Mouse (Mus musculus) megakaryocyte, embryonic 14.5 days (primary cell): ENCODE data around the gene Krt222. TPM values are rescaled to one million over a fixed set of nuclear protein-coding genes. Genes with fewer than 3 reads are reported as not detected.

Experiments
- H3K27me3 ChIP-seq: replicated peaks from 2 replicates; pipeline ENCODE3; 2012; ENCODE audit warnings: inconsistent platforms
- H3K36me3 ChIP-seq: replicated peaks from 2 replicates; pipeline ENCODE3; 2012; ENCODE audit warnings: low read length, inconsistent platforms, mixed read lengths
- H3K4me1 ChIP-seq: 2 replicates; pipeline ENCODE4 v1.6.1; 2012; ENCODE audit warnings: inconsistent platforms
- H3K4me3 ChIP-seq: replicated peaks from 2 replicates; pipeline ENCODE3; 2012; ENCODE audit warnings: moderate library complexity, mild to moderate bottlenecking, inconsistent platforms
- H3K9me3 ChIP-seq: 2 replicates; pipeline ENCODE4 v1.6.1; 2012; ENCODE audit warnings: inconsistent platforms
- FLI1 ChIP-seq: IDR thresholded peaks from 2 replicates; pipeline ENCODE4 v1.6.1; 2012; ENCODE audit warnings: low read length, inconsistent platforms, mixed read lengths
- GATA1 ChIP-seq: IDR thresholded peaks from 3 replicates; pipeline ENCODE4 v1.6.1; 2012; ENCODE audit warnings: mixed read lengths, low read length, inconsistent platforms, borderline replicate concordance
- polyA plus RNA-seq: library from polyadenylated mRNA; stranded (reverse); fragments of >175 nt; gene quantifications from 2 replicates; pipeline ENCODE4 v1.2.3, GENCODE M21; 2012; ENCODE audit warnings: low replicate concordance; ENCODE audit not compliant: insufficient read depth

The Krt222 gene
- polyA plus RNA-seq, 1 experiment = not detected

- peaks cover 13% of the 10 kb centered on the region for H3K4me1 ChIP-seq
- peak overlapping the region; percentile 65 for H3K4me3 ChIP-seq
- H3K9me3 ChIP-seq = no peaks in the 10 kb centered on the region
- TF ChIP-seq FLI1 = no peak
- no peak for TF ChIP-seq GATA1
- no peaks in the 10 kb centered on the region for H3K36me3 ChIP-seq
- peaks cover 17% of the 10 kb centered on the region for H3K27me3 ChIP-seq
These were observed 575 bp downstream of the Krt222 start for GRCm38 (mm10) chr11:99243200-99243819.

DNA sequence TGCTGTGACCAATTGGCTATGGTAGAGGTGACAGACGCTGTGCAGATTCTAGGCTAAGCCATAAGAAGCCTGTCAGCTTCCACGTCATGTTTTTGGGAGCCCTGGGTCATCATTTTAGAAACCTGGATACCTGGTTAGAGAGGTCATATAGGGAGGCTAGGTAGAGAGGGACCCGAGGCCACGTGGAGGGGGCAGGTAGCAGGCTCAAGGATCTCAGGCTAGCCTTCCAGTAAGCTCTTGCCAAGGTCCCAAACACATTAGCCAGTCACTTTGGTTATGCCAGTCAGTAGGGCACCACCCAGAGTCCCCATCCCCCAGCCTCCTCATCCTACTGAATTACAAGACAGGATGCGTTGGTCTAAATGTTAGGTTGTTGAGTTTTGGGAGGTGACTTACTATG, 1.8 kb downstream of the Krt222 start:
- no peak overlapping the region for H3K4me3 ChIP-seq
- no peaks in the 10 kb centered on the region for H3K9me3 ChIP-seq
- no peaks in the 10 kb centered on the region for H3K36me3 ChIP-seq
- no peak for TF ChIP-seq FLI1
- TF ChIP-seq GATA1 = no peak
- H3K27me3 ChIP-seq = peaks cover 20% of the 10 kb centered on the region
- H3K4me1 ChIP-seq = peaks cover 18% of the 10 kb centered on the region

- Histone ChIP-seq H3K9me3 (no peaks in the 10 kb centered on the region), H3K4me1 (peaks cover 9% of the 10 kb centered on the region), H3K27me3 (peaks cover 15% of the 10 kb centered on the region), H3K4me3 (peak overlapping the region; percentile 71), H3K36me3 (no peaks in the 10 kb centered on the region)
- TF ChIP-seq FLI1 (no peak), GATA1 (no peak)
These were observed 5.4 kb downstream of the Krt222 start for GRCm38 (mm10) chr11:99238468-99238867.

GRCm38 (mm10) chr11:99231049-99231816, 12.7 kb downstream of the Krt222 start:
- H3K4me3 ChIP-seq = peak overlapping the region; percentile 96
- TF ChIP-seq FLI1 (no peak), GATA1 (no peak)
- peaks cover 19% of the 10 kb centered on the region for H3K36me3 ChIP-seq
- H3K27me3 ChIP-seq = peaks cover 5% of the 10 kb centered on the region
- no peaks in the 10 kb centered on the region for H3K9me3 ChIP-seq
- peaks cover 24% of the 10 kb centered on the region for H3K4me1 ChIP-seq

DNA sequence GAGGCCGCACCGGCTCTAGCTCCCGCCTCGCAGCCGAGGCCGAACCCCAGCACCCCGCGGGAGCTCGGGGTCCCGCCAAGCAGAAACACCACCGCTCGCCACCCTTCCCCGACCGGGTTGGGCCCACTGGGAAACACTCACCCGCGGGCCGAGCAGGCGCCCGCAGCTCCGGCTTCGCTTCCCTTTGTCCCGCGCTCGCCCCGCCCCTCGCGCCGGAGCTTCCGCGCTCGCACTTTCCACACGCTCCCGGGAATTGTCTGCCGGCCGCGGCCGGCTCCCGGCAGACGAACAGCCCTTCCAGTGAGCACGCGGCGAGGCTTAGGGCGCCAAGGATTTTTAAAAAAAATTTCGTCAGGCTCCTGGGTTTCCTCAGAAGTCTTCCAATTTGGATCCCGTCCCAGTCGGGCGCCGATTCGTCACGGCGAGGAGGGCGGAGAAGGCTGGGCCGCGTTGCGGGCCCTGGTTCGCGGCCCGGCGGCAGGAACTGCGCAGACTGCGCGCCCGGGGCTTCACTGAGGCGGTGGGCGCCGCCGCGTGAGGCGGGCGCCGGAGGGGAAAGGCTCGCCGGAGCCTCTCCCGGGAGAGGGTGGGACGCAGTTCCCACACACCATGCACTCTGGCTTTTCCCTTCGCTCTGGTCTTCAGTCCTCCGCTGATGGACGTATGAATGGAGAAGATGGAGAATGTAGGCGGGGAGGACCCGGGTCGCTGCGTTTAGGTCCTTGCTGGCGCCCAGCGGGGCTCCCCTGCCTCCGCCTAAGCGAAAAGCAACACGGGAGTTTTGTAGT, 13.4 kb downstream of the Krt222 start, which contains the start of gene Smarce1:
Gene Smarce1 (minus strand): TSS at position 757 of the 788 bp plus-strand sequence.
- H3K4me1 ChIP-seq = peaks cover 26% of the 10 kb centered on the region
- H3K9me3 ChIP-seq = no peaks in the 10 kb centered on the region
- H3K27me3 ChIP-seq = peaks cover 5% of the 10 kb centered on the region
- peak within 1 kb of the TSS; percentile 96 for H3K4me3 ChIP-seq
- peaks cover 27% of the 10 kb centered on the region for H3K36me3 ChIP-seq
- TF ChIP-seq GATA1 = no peak
- TF ChIP-seq FLI1 = no peak

DNA sequence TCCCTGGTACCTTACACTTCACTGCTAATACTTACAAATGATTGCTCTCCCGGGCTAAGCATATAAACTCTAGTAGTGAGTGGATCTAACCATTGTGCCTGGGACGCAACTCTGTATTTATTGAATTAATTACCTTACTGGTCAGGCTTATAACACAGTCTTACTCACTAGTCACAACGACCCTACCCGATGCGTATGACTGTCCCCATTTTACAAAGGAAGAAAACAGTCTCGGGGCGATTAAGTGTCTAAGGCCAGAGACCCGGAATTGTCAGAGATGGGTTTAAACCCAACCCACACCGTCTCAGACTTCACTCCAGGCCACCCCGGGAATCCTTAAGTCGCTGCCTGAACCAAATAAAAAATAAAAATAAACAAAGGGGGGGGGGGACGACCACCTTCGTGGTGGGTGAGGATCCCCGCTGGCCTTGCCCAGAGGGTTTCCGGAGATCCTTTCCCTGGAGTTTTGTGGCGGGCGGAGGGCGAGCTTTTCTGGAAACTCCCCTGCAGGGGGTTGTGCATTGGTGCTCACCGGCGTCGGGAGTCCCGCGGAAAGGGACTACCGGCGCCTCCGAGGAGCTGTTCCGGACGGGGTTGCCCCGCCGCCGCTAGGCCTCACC, 14.1 kb downstream of the Krt222 start:
- peak overlapping the region; percentile 96 for H3K4me3 ChIP-seq
- H3K4me1 ChIP-seq = peaks cover 26% of the 10 kb centered on the region
- TF ChIP-seq GATA1 (no peak), FLI1 (no peak)
- peaks cover 34% of the 10 kb centered on the region for H3K36me3 ChIP-seq
- peaks cover 1% of the 10 kb centered on the region for H3K27me3 ChIP-seq
- no peaks in the 10 kb centered on the region for H3K9me3 ChIP-seq

GRCm38 (mm10) chr11:99226298-99226697, 17.6 kb downstream of the Krt222 start:
- TF ChIP-seq GATA1 = no peak
- H3K4me3 ChIP-seq = no peak overlapping the region
- no peaks in the 10 kb centered on the region for H3K27me3 ChIP-seq
- H3K9me3 ChIP-seq = no peaks in the 10 kb centered on the region
- peaks cover 66% of the 10 kb centered on the region for H3K36me3 ChIP-seq
- peaks cover 24% of the 10 kb centered on the region for H3K4me1 ChIP-seq

GRCm38 (mm10) chr11:99223310-99223709, 20.6 kb downstream of the Krt222 start:
- TF ChIP-seq GATA1 (no peak), FLI1 (no peak)
- Histone ChIP-seq H3K4me3 (no peak overlapping the region), H3K4me1 (peaks cover 12% of the 10 kb centered on the region; the same call in 1 of the 2 replicates), H3K9me3 (no peaks in the 10 kb centered on the region), H3K36me3 (peaks cover 96% of the 10 kb centered on the region), H3K27me3 (no peaks in the 10 kb centered on the region)

- TF ChIP-seq GATA1 = no peak
- no peak for TF ChIP-seq FLI1
- no peaks in the 10 kb centered on the region for H3K9me3 ChIP-seq
- no peaks in the 10 kb centered on the region for H3K27me3 ChIP-seq
- peaks cover 97% of the 10 kb centered on the region for H3K36me3 ChIP-seq
- H3K4me1 ChIP-seq = peaks cover 8% of the 10 kb centered on the region; the same call in 1 of the 2 replicates
- H3K4me3 ChIP-seq = no peak overlapping the region
These were observed 22.1 kb downstream of the Krt222 start for GRCm38 (mm10) chr11:99221811-99222210.
